Mouse (Mus musculus): ENCODE data around the gene Sae1.

- no peak for TF ChIP-seq CTCF (conservative IDR thresholded peaks at IDR 0.05; ENCODE audit: low read length)
- no peak for TF ChIP-seq NANOG (IDR thresholded peaks at IDR 0.05; ENCODE audit: borderline replicate concordance, low read length)
Observed at GRCm38 (mm10) chr7:16402449-16402848, 14.8 kb upstream of the Sae1 start.

All from E14TG2a.4 (cell line).